Mouse (Mus musculus) right cerebral cortex, postnatal 14 days (tissue): ENCODE results near the gene Pltp.

Experiments used
- DNase-seq: peaks from one replicate; pipeline ENCODE4 v3.0.0; 2022

Pltp gene

DNA sequence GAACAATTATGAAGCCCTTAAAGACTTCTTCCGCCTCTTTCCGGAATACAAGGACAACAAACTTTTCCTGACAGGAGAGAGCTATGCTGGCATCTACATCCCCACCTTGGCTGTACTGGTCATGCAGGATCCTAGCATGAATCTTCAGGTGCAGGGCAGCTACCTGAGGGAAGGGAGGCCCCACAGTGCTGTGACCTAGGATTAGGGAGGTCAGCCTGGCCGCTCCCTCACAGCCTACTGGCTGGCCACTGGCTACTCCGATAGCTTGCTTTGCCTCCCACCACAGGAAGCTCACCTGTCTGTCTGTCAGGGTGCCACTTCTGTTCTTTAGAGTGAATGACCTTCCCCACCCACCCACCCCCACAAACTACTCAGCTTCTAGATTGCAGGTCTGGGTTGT, 22.3 kb downstream of the Pltp start:
- no peak for DNase-seq

DNA sequence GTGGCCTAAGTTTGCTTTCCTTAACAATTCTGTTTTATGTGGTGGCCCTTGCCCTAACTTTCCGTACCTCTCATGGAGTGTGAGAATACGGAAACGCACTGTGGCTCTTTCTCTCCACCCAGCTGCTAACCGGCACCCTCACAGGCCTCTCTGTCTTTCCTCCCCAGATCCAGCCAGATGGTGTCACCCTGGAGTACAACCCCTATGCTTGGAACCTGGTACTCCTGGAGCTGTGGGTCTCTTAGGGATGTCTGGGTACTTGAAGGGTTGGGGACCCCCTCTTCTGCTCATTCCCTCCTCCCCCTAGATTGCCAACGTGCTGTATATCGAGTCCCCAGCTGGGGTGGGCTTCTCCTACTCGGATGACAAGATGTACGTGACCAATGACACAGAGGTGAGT, 23.0 kb downstream of the Pltp start:
- no peak for DNase-seq

DNA sequence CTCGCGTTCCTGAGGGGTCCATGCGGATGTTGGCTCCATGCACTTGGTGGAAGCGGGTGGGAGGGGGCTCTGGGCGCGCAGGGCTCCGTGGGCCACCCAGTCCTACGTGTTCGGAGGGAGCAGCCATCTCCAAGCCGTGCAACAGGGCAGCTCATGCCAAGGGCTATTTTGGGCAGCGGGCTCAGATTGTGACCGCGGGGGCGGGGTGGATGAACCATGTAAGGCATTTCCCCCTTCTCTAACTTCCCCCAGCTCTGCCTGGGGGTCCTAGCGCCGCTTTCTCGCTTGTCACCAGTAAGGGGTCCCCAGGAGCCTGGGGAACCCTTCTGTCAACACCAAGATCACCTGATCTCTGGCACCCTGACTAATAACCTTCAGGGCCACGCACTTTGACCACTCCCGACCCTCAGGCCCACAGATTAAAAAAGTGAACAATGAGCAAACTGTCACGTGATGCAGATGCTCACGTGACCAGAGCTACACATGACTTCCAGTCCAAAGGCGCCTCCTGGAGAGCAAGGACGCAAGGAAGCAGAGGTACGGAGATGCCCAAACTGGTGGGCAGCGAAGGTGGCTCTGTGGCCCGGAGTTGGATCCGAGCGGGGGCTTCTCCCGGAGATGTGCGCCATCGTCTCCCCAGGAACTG, 24.1 kb downstream of the Pltp start, which contains the start of gene Neurl2:
TSS of gene Neurl2 (minus strand) at position 143 of the 646 bp plus-strand sequence.
- DNase-seq = peak; percentile 89

DNA sequence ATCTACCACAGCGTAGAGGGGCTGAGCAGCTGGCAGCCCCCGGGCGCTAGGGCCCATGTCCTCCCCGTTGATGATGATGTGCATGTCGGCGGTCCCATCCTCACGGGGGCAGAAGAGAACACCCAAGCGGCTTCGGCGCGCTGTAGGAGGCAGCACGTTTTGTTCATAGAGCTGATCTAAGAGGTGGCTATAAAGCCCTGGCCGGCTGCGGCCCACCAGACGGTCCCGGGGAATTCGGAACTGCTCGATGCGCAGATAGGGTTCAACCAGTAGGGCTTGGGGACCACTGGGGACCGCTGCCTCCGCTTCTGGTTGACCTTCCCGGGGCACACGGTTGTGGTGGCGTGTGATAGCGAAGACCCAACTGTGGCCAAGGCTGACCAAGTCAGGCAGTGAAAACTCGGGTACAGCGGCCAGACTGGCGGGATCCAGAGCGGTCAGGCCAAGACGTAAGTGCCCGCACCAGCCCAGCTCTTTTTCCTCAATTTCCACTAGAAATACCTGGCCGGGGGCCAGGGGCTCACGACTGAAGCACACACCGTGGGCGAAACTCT, 24.7 kb downstream of the Pltp start, which contains the start of gene Ctsa:
TSS of gene Ctsa (plus strand) at position 126 of the 554 bp plus-strand sequence.
- peak; percentile 76 for DNase-seq

DNA sequence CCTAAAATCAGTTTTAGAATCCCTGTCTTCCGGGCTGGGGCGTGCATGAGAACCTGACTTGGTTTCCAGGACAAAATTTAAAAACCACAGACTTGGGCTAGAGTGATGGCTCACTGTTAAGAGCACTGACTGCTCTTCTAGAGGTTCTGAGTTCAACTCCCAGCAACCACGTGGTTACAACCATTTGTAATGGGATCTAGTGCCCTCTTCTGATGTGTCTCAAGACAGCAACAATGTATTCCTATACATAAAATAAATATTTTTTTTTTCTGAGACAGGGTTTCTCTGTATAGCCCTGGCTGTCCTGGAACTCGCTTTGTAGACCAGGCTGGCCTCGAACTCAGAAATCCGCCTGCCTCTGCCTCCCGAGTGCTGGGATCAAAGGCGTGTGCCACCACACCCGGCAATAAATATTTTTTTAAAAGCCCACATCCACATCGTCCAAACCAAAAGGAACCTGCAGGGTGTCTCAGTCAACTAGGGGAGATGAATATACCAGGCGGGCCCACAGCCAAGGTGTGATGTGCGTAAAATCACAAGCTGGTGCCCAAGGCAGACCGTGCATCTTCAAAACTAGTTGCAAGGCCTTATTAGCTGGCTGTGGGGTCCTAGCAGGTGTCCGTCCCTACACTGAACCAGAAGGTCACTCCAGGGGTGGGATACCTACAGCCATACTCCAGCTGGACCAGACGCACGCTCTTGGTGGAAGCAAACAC, 25.3 kb downstream of the Pltp start:
- no peak for DNase-seq

DNA sequence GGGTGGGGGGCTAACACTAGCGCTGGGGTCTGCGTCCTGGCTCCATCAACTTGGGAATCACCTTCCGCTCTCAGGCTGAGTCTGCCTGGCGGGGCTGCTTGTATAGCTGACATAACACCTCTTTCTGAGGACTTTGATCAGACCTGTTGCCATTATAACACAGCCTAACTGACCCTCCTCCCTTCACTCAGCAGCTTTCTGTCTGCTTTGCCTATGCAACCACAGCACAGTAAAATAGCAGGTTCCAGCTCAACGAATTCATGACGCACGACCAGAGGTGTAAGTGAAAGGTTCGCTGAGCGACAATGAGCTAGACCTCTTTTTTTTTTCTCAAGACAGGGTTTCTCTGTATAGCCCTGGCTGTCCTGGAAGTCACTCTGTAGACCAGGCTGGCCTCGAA, 26.5 kb downstream of the Pltp start:
- DNase-seq = no peak

DNA sequence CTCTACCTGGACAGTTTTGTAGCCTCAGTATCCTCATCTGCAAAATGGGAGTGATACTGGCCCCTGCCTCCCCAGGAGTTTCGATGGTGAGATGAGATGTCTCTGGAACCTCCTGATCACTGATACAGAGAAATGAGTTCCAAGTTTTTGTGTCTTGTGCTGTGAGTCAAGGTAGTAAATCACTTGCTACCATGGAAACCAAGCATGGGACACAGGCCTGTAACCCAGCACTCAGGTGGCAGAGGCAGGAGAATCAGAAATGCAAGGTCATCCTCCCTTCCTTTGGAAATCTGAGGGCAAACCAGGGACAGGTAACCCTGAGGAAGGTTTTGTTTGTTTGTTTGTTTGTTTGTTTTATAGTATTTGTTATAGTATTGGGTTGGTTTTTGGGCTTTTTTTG, 28.4 kb downstream of the Pltp start:
- DNase-seq = no peak

DNA sequence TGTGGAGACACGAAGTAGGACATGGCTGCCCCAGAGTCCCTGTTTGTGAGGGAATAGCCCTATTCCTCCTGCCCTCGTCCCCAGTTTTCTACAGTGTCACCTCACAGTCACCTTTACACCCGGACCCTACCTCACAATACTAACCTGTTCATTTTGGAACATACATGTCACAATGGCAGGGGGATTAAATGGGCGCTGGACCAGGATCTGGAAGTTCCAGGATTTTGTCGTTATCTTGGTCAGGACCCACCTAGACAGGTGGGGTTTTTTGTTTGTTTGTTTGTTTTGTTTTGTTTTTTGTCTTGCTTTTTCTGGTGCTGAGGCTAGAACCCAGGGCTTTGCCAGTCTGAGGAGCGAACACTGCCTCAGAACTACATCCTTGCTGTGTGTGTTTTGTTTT, 29.1 kb downstream of the Pltp start, which contains the start of gene Spata25:
TSS of gene Spata25 (minus strand) at position 101 of the 400 bp plus-strand sequence.
- DNase-seq = no peak

DNA sequence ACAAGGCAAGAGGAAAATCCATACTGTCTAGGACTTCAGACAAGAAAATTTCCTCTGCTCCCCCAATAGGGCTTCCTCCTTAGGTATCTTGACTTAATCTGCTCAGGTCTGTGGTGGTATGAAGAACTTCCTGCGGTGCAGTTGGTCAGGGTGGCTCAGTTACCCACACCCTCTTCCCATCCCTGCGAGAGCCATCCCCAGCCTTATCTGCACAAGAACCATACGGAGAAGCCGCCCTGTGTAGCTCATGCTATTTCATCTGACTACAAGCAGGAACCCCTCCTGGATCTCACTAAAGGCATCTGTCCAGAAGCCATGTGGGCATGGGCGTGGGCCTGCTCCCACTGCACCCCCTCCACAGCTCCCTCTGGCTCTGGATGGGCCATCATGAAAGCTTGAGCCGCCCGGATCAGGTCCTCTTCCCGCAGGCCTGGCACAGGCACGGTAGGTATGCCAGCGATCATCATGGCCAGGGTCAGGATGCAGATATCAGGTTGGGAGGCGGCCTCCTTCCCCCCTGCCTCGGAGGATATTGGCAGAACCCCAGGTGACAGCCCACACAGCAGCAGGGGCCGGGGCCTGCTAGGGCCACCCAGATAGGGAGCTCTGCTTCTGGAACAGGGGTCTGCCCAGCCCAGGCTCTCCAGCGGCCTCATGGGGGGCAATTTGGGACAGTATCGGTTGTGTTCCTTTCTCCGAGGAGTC, 30.2 kb downstream of the Pltp start:
- DNase-seq = no peak

DNA sequence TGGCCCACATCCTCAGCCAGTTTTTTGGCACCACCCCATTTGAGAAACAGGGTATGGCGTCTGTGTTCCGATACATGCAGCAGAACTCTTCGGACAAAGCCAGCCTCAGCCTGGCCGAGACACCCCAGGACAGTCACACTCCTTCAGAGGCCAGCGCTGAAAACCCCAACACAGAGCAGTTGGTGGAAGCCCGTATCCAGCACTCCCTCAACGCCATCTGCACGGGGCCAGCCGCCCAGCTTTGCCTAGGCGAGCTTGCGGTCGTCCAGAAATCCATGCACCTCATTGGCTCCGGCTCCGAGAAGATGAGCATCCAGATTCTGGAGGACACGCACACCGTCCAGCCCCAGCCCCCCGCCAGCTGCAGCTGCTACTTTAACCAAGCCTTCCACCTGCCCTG, 32.0 kb downstream of the Pltp start:
- no peak for DNase-seq

DNA sequence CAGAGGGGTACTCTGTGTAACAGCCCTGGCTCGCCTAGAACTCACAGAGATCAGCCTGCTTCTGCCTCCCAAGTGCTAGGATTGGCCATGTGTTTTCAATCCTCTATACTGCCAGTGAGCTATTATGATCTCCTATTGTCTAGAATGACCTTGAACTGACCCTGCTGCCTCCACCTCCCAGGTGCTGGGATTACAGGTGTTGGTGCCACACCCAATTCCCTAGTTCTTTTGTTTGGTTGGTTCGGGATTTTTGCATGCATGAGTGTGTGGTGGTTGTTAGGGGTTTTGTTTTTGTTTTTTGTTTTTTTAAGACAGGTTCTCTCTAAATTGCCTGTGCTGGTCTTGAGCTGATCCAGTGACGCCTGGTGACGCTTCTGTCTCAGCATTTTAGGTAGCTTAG, 33.5 kb downstream of the Pltp start:
- no peak for DNase-seq

DNA sequence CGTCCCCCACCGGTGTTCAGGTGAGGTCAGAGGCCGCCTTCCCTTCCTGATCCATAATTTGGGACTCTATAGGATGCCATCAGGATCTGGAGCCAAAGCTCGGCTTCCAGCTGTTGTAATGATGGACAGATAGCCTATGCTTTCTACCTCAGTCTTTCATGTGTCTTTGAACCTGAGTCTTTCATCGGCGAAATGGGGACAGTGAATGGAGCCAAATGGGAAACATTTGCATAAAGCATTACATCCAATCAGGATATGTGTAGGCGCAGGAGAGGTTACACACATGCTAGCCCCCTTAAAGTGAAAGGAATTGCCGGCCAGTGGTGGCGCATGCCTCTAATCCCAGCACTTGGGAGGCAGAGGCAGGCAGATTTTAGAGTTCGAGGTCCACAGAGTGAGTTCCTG, 34.3 kb downstream of the Pltp start:
- DNase-seq = no peak

DNA sequence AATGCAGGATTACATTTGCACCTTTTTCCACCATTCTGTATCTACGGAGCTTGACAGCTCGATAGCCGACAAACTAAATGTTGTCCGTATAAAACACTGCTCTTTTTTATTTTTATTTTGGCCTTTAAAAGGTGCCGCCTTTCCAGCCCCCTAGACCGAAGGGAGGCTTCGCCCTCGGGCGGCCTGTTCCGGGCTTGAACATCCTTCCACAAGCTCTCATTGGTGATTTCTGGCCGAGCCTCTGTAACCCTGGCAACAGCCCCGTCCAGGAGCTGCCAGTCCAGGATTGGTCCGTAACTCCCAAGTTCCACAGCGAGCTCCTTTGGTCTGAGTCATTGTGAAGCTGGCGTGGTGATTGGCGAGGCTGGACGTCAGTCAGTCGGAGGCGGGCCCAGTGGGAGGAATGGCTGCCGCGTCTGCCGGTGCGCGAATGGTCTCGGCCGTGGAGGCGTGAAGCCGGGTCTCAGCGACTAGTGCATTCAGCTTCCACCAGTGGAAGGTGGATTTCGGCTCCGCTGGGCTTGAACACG, 34.8 kb downstream of the Pltp start, which contains the start of gene Zswim1:
TSS of gene Zswim1 (plus strand) at position 51 of the 530 bp plus-strand sequence.
- DNase-seq = peak; percentile 99

DNA sequence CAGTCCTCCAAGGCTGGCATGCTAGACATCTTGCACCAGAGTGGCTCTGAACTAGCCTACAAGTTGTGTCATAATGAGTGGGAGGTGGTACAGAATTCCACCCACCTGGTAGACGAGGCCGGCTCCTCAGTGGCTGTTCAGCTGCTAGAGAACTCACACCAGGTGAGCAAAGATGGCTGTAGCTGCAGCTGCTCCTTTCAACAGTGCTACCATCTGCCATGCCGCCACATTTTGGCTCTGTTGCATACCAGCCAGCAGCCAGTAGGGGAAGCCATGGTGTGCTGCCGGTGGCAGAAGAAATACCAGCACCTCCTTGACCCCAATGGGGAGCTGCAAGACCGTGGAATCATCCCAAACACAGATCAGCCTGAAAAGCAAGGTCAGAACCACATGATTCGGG, 36.5 kb downstream of the Pltp start:
- no peak for DNase-seq

DNA sequence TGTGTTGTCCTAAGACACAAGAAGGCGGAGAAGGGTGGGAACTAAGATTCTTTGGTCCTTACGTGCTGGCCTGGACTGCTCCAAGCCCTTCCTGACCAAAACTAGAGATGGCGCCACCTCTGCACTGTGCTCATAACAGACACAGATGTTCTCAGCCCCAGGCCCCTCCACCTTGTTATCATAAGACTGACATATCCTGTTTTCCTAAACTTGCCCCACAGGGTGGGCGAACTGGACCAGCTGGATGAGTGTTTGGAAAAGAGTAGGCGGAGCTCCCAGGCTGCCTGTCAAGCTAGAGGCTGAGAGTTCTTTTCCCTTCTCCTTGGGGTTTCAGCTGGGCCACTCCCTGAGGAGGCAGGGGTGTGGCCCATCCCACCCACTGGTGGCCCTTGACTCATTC, 39.8 kb downstream of the Pltp start:
- DNase-seq = no peak

DNA sequence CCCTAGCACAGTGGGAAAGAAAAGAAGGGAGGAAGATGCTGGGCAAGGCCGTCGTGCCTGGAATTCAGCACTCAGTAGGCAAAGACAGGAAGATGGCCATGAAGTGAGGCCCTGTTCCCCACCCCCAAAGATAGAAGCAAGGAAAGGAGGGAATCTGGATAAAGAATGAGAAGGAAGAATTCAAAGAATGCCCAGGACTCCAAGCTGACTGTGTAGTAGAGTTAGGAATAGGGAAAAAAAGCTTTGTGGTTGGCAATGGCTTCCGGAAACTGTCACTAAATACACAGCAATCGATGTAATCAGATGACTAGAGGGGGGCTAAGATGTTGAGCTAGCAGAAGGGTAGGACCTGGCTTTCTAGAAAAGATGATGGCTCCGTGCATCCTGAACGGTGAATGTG, 40.3 kb downstream of the Pltp start:
- DNase-seq = no peak

DNA sequence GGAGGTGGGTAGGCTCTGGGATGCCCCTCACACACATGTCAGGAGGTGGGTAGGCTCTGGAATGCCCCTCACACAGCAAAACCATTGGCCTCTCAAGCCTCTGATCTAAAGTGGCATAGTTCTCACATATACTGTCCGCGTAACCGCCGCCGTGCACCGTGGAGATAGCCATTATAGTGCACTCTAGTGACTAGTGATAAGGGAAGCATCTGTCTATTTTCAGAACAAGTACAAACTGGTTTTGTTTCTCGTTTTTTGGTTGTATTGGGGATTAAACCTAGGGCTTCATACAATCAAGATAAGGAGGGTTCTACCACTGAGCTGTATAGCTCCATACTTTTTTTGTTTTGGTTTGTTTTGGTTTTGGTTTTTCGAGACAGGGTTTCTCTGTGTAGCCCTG, 41.7 kb downstream of the Pltp start:
- no peak for DNase-seq

DNA sequence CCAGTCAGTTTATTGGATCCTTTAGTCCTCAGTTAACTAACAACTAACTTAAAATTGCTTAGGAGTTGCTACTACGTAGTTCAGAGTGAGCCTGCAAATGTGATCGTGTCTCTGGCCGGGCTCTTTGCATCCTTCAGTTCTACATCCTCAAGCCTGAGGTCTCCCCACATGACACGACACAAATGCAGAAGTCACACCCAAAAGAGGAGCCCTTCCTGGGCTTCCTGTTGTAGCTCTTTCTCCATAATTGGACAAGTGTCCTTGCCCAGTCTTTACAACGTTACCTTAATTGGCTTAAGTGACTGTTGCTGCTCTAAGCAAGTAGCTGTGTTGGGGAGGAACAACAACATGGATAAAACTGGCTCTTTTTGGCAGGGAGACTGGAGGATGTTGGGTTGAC, 42.2 kb downstream of the Pltp start:
- no peak for DNase-seq

DNA sequence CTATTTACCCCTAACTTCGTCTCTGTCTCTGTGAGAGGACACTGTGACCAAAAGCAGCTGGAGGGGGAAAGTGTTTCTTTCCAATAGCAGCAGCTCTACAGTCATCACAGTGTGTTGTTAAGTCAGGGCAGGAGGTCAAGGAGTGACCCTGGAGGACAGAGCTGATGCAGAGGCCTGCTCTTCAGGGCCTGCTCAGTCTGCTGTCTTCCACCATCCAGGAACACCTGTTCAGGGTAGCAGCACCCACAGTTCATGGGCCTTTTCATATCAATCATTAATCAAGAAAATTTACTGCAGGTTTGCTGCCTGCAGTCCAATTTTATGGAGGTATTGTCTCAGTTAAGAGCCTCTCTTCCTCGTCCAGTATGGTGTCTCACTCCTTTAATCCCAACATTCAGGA, 44.0 kb downstream of the Pltp start:
- no peak for DNase-seq

DNA sequence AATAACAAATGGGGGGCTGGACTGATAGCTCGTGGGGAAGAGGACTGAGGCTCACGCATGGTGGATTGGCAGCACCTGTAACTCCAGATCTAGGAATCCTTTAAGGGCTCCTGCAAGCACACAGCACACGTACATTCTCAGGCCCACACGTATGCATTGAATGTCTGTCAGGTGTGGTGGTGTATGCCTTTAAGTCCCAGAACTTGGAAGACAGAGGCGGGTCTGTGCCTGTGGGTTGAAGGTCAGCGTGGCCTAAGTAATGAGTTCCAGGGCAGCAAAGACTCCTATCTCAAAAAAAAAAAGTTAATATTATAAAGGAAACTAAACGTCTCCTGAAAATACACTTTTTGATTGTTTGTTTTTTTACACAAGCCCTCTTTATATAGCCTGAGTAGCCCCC, 50.9 kb downstream of the Pltp start:
- DNase-seq = no peak

DNA sequence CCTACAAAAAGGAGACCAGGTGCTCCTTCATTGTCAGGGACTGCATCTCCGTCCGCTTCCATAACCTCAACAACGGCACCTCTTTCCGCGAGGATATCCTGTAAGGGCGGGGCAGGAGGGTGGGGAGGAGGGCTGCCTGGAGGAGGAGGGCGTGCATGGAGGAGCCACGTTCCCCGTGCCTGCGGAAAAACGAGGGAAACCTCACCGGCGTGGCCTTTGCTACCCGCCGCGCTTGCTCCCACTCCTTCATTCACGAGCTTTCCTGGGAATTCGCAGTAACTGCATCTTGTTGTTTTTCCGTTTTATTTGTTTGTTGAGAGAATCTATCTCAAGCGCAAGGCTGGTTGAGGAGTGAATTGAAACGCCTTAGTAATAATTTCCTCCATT, 52.2 kb downstream of the Pltp start:
- DNase-seq = peak; percentile 27

DNA sequence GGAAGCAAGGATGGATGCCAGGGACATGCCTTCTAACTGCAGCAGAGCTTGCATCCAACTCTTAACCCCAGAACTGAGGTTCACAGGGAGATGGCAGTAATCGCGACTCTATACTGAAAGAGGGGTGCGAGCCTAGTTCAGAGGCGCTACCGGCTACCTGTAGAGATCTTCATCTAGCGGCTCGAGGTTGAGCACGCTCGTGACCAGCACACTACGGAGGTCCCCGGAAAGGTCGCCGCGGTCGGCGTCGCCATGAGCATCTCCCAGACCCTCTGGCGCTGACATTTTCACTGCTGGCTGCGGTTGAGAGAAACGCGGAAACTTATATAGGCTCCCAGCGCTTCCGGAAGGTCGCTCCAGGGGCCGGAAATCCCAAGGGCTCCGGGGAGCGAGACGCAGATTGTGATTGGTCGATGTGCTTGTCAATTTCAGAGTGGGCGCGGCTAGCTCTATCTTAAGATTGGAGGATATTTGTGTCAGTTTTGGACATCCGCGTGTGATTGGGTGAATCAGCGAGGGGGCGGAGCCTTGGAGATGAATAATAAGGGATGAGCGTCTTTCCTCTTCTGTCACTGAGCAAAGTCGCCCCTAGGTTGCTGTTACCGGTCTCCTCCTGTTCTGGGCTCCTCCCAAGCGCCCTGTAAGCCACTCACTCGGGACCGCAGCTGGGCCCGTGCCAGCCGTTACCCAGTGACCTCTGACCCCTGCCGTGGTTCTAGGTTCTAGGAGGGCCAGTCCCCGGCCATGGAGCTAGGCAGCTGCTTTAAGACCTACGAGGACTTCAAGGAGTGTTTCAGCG, 52.8 kb downstream of the Pltp start, which contains the start of the genes Acot8 and Zswim3:
TSS of gene Acot8 (minus strand) at position 350 of the 799 bp plus-strand sequence.
TSS of gene Zswim3 (plus strand) at position 566 of the 799 bp plus-strand sequence.
- DNase-seq = peak; percentile 94
